Mouse (Mus musculus): Measurements from ENCODE around the gene Sept1. TPM values are rescaled to one million over a fixed set of nuclear protein-coding genes. Genes with fewer than 3 reads are reported as not detected.
A peak's percentile ranks its signal among the peaks of the same experiment; 100 is the strongest.

Sept1 gene
- polyA plus RNA-seq, 1 experiment from 2014 or later = 7.2 TPM

DNA sequence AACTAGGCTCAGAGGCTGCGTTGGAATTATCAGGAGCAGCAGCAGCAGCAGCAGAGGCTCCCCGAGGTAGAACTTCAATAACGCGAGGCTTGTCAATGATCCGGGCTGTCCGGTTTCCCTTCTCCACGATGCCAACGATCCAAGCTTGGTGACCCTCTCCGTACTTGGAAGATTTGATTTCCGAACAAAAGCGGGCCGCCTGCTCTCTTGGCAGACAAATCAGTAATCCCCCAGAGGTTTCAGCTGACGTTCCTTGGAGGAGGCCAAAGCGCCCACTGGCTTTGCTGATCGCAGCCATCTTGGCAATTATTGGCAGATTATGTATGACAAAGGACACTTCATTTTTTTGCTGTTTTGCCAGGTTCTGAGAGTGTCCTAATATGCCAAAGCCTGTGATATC, 39.6 kb upstream of the Sept1 start:
- no peak overlapping the region for H3K9ac ChIP-seq (replicated peaks; ENCODE audit: low read depth, low read length)
- 91% methylated on average over 15 of the region's 15 CpGs for WGBS

DNA sequence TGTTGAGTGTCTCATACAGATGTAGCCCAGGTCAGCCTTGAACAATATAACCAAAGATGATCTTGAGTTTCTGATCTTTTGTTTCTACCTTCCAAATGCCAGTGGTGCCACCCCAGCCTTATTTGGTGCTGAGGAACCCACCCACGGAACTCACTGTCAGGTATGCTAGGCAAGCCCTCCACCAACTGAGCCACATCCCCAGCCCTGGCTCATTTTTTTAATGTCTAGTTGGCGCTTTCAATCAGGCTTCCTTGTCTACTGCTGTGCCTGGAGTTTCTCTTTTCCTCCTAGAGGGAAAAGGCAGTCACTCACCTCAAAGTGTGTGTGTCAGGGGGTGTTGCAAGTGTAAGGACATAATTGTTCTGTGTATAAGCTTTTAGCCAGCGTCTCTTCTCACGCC, 38.2 kb upstream of the Sept1 start:
- 0 out of 2 replicates have a peak, but pooled peaks cover 3% of the 10 kb centered on the region for H3K9me3 ChIP-seq (ENCODE audit: control insufficient read depth, low read length)
- H3K27ac ChIP-seq (ENCODE audit: low read depth, low read length) = no peak overlapping the region
- H3K9ac ChIP-seq (replicated peaks; ENCODE audit: low read depth, low read length) = no peak overlapping the region
- ATAC-seq (ENCODE audit: low read depth) = no peak
- peaks cover 12% of the 10 kb centered on the region for H3K4me1 ChIP-seq (ENCODE audit: control insufficient read depth, insufficient read depth, low read length)
- H3K4me3 ChIP-seq (ENCODE audit: low read depth, low read length) = no peak overlapping the region
- no peaks in the 10 kb centered on the region for H3K36me3 ChIP-seq (ENCODE audit: control insufficient read depth, insufficient read depth, low read length)
- 93% methylated on average over 4 of the region's 4 CpGs for WGBS
- no peak overlapping the region for H3K4me2 ChIP-seq (ENCODE audit: low read depth, low read length)
- no peaks in the 10 kb centered on the region for H3K27me3 ChIP-seq (ENCODE audit: control insufficient read depth, insufficient read depth, low read length)

More for the DNA sequence above, 39.6 kb upstream of the Sept1 start:
- H3K4me3 ChIP-seq (ENCODE audit: low read depth, low read length) = peak overlapping the region; percentile 88; the same call in 1 of the 2 replicates
- no peaks in the 10 kb centered on the region for H3K27me3 ChIP-seq (ENCODE audit: control insufficient read depth, insufficient read depth, low read length)
- ATAC-seq (ENCODE audit: low read depth) = no peak
- H3K9me3 ChIP-seq (ENCODE audit: control insufficient read depth, low read length) = 0 out of 2 replicates have a peak, but pooled peaks cover 3% of the 10 kb centered on the region
- peak overlapping the region; percentile 88; the same call in 1 of the 2 replicates for H3K4me2 ChIP-seq (ENCODE audit: low read depth, low read length)
- peaks cover 12% of the 10 kb centered on the region for H3K4me1 ChIP-seq (ENCODE audit: control insufficient read depth, insufficient read depth, low read length)
- no peak overlapping the region for H3K27ac ChIP-seq (ENCODE audit: low read depth, low read length)
- H3K36me3 ChIP-seq (ENCODE audit: control insufficient read depth, insufficient read depth, low read length) = no peaks in the 10 kb centered on the region

DNA sequence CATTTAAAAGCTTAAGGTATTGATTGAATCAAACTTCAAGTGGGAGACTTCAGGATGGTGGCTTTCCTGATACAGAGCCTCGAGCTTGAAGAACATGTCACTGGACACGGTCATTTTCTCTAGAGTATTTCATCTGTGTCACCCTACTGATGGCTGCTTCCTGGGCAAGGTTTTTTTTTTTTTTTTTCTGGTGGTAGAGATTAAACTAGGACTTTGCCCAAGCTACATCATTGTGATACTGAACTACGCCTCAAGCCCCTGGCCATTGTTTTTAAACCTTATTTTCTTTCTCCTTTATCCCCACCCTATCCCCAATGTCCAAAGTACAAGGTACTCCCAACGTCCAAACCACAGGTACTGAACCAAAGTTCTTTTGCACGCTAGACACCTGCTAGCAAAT, 37.7 kb upstream of the Sept1 start:
- Histone ChIP-seq H3K4me3 (ENCODE audit: low read depth, low read length) (no peak overlapping the region), H3K4me1 (ENCODE audit: control insufficient read depth, insufficient read depth, low read length) (peaks cover 12% of the 10 kb centered on the region), H3K9me3 (ENCODE audit: control insufficient read depth, low read length) (0 out of 2 replicates have a peak, but pooled peaks cover 3% of the 10 kb centered on the region), H3K9ac (replicated peaks; ENCODE audit: low read depth, low read length) (no peak overlapping the region), H3K27ac (ENCODE audit: low read depth, low read length) (no peak overlapping the region), H3K4me2 (ENCODE audit: low read depth, low read length) (no peak overlapping the region), H3K36me3 (ENCODE audit: control insufficient read depth, insufficient read depth, low read length) (no peaks in the 10 kb centered on the region), H3K27me3 (ENCODE audit: control insufficient read depth, insufficient read depth, low read length) (no peaks in the 10 kb centered on the region)
- ATAC-seq (ENCODE audit: low read depth) = no peak
- 95% methylated on average over 5 of the region's 5 CpGs for WGBS

DNA sequence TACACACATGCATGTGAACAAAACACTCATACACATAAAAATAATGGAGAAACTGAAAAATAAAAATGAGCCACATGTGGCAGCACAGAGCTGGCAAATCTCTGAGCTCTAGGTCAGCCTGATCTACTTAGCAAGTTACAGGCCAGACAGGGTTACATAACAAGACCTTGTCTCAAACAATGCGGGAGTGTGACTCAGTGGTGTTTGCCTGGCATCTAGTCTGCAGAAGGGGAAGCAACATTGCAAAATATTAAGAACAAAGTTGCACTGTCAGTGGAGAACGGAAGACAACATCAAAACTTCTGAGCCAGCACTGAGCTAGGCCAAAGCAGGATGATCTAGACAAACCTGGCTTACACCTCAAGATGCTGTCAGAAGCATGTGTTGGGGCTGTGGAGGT, 37.3 kb upstream of the Sept1 start:
- no peak overlapping the region for H3K27ac ChIP-seq (ENCODE audit: low read depth, low read length)
- peaks cover 12% of the 10 kb centered on the region for H3K4me1 ChIP-seq (ENCODE audit: control insufficient read depth, insufficient read depth, low read length)
- no peak overlapping the region for H3K4me2 ChIP-seq (ENCODE audit: low read depth, low read length)
- H3K4me3 ChIP-seq (ENCODE audit: low read depth, low read length) = no peak overlapping the region
- WGBS = 89% methylated on average over 2 of the region's 2 CpGs
- H3K9me3 ChIP-seq (ENCODE audit: control insufficient read depth, low read length) = 0 out of 2 replicates have a peak, but pooled peaks cover 3% of the 10 kb centered on the region
- no peaks in the 10 kb centered on the region for H3K36me3 ChIP-seq (ENCODE audit: control insufficient read depth, insufficient read depth, low read length)
- no peaks in the 10 kb centered on the region for H3K27me3 ChIP-seq (ENCODE audit: control insufficient read depth, insufficient read depth, low read length)
- no peak for ATAC-seq (ENCODE audit: low read depth)
- no peak overlapping the region for H3K9ac ChIP-seq (replicated peaks; ENCODE audit: low read depth, low read length)

DNA sequence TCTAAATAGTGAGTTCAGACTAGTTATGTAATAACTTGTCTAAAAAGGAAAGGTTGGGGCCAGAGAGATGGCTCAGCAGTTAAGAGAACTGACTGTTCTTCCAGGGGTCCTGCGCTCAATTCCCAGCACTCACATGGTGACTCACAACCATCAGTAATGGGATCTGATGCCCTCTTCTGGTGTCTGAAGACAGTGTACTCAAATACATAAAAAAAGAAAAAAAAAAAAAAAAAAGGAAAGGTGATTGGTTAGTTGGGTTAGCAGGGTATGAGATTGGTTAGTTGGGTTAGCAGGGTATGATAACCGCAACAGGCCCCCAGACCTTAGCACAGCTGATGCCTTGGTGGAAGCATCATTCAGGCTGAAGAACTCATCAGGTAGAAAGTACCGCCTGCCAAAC, 30.6 kb upstream of the Sept1 start:
- 96% methylated on average over 3 of the region's 3 CpGs for WGBS
- Histone ChIP-seq H3K4me1 (ENCODE audit: control insufficient read depth, insufficient read depth, low read length) (peaks cover 6% of the 10 kb centered on the region; the same call in 1 of the 2 replicates), H3K9ac (replicated peaks; ENCODE audit: low read depth, low read length) (no peak overlapping the region), H3K4me2 (ENCODE audit: low read depth, low read length) (no peak overlapping the region), H3K9me3 (ENCODE audit: control insufficient read depth, low read length) (0 out of 2 replicates have a peak, but pooled peaks cover 3% of the 10 kb centered on the region), H3K36me3 (ENCODE audit: control insufficient read depth, insufficient read depth, low read length) (no peaks in the 10 kb centered on the region), H3K27ac (ENCODE audit: low read depth, low read length) (no peak overlapping the region), H3K4me3 (ENCODE audit: low read depth, low read length) (no peak overlapping the region), H3K27me3 (ENCODE audit: control insufficient read depth, insufficient read depth, low read length) (no peaks in the 10 kb centered on the region)
- no peak for ATAC-seq (ENCODE audit: low read depth)

DNA sequence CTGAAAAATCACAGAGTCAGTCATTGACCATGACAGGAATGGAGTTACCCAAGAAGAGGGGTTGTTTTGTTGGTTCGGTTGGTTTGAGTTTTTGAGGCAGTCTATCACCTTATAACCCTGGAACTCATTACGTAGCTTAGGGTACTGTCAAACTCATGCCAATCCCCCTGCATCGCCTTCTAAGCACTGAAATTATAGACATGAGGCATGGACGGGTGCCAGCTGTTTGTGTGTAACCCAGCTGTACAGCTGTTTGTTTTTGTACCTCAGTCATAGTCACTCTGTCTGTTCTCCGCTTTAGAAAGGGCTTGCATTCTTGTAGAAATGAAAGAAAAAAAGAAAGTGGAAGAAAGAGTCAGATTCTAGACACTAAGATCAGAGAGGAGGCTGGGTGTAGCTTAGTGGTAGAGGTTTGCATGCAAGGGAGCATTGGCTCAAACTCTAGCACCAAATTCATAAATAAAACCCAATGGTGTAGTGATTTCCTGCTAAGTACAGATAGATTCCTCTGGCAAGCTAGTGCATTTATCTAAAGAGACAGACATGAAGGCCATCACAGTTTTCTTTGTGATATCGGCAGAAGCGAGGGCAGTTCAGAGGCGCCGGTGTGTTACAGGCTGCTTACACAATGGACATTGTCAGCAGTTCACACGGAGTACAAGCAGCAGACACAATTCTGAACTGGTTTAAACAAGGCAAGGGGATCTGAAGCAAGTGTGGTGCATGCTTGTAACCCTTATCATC, 29.5 kb upstream of the Sept1 start:
- WGBS = 86% methylated on average over 10 of the region's 10 CpGs
- no peak overlapping the region for H3K4me3 ChIP-seq (ENCODE audit: low read depth, low read length)
- peaks cover 6% of the 10 kb centered on the region; the same call in 1 of the 2 replicates for H3K4me1 ChIP-seq (ENCODE audit: control insufficient read depth, insufficient read depth, low read length)
- H3K27me3 ChIP-seq (ENCODE audit: control insufficient read depth, insufficient read depth, low read length) = no peaks in the 10 kb centered on the region
- H3K4me2 ChIP-seq (ENCODE audit: low read depth, low read length) = no peak overlapping the region
- no peaks in the 10 kb centered on the region for H3K9me3 ChIP-seq (ENCODE audit: control insufficient read depth, low read length)
- H3K9ac ChIP-seq (replicated peaks; ENCODE audit: low read depth, low read length) = no peak overlapping the region
- H3K36me3 ChIP-seq (ENCODE audit: control insufficient read depth, insufficient read depth, low read length) = no peaks in the 10 kb centered on the region
- no peak overlapping the region for H3K27ac ChIP-seq (ENCODE audit: low read depth, low read length)
- no peak for ATAC-seq (ENCODE audit: low read depth)

DNA sequence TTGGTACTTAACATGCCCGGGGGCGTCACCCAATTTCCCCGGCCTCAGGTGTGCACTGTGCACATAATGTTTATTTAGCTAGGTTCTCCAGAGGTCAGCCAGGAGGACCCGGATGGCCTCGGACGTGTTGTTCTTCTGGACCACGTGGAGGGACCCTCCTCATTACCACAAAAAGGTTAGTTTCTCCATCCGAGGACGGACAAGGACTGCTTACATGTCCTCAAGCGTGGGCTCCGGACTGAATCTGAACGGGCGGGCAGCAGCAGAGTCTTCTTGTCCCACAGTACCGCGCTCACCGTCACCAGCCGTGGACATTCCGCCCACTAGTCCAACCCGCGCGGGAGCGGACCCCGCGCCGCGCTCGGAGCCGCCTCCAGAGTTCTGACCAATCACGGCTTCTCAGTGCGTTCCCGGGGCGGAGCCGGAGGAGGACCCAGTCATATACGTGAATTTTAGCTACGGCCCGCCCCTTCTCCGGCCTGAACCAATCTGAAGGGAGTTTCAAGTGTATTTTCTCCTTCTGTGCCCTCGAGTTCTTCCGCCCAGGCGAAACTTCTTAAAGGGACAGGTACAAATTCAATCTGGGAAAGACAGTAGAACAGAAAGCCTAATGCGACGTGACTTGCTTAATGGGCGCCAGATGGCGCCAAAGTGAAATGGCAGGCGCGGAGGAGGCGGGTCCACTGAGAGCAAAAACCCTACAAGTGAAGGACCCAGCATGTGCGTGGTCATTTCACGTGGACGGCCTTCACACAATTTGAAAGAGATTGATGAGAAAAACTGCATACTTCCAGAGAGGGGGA, 27.6 kb upstream of the Sept1 start, which contains the start of gene Dctpp1:
TSS of gene Dctpp1 (minus strand) at position 401 of the 803 bp plus-strand sequence.
- Histone ChIP-seq H3K9ac (replicated peaks; ENCODE audit: low read depth, low read length) (peak within 1 kb of the TSS; percentile 60), H3K4me2 (ENCODE audit: low read depth, low read length) (peak within 1 kb of the TSS; percentile 70), H3K9me3 (ENCODE audit: control insufficient read depth, low read length) (no peaks in the 10 kb centered on the region), H3K36me3 (ENCODE audit: control insufficient read depth, insufficient read depth, low read length) (no peaks in the 10 kb centered on the region), H3K4me3 (ENCODE audit: low read depth, low read length) (peak within 1 kb of the TSS; percentile 63), H3K27ac (ENCODE audit: low read depth, low read length) (no peak within 1 kb of the TSS), H3K27me3 (ENCODE audit: control insufficient read depth, insufficient read depth, low read length) (no peaks in the 10 kb centered on the region), H3K4me1 (ENCODE audit: control insufficient read depth, insufficient read depth, low read length) (peaks cover 6% of the 10 kb centered on the region; the same call in 1 of the 2 replicates)
- peak; percentile 98 for ATAC-seq (ENCODE audit: low read depth)
- under 1% methylated on average over 50 of the region's 50 CpGs for WGBS

DNA sequence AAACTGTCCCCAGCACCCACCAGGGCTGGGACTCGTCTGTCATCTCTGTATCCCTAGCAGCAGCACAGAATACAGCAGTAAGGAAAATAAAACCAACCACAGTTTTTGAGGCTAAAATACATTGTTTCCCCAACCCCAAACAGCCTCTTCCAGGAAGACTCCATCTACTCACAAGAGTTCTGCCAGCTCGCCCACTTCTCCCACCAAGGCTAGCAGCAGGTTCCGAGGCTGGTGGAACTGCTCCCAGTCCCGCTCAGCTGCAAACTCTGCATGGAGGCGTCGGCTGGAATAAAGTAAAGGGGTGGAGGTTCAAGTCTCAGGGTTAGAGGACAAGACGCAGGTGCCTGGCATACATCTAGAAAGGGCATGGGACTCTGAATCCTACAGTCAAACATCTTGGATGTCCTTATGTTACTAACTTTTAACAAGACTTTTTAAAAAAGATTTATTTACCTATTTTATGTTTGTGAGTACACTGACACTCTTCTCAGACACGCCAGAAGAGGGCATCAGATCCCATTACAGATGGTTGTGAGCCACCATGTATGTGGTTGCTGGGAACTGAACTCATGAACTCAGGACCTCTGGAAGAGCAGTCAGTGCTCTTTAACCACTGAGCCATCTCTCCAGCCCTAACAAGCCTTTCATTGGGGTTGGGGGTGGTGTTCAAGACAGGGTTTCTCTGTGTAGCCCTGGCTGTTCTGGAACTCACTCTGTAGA, 26.4 kb upstream of the Sept1 start:
- Histone ChIP-seq H3K36me3 (ENCODE audit: control insufficient read depth, insufficient read depth, low read length) (no peaks in the 10 kb centered on the region), H3K9ac (replicated peaks; ENCODE audit: low read depth, low read length) (no peak overlapping the region), H3K4me1 (ENCODE audit: control insufficient read depth, insufficient read depth, low read length) (peaks cover 13% of the 10 kb centered on the region; the same call in 1 of the 2 replicates), H3K9me3 (ENCODE audit: control insufficient read depth, low read length) (no peaks in the 10 kb centered on the region), H3K27ac (ENCODE audit: low read depth, low read length) (no peak overlapping the region), H3K4me3 (ENCODE audit: low read depth, low read length) (no peak overlapping the region), H3K4me2 (ENCODE audit: low read depth, low read length) (peak overlapping the region; percentile 70), H3K27me3 (ENCODE audit: control insufficient read depth, insufficient read depth, low read length) (no peaks in the 10 kb centered on the region)
- 75% methylated on average over 8 of the region's 8 CpGs for WGBS
- ATAC-seq (ENCODE audit: low read depth) = no peak

Data from neural tube, embryonic 14.5 days (tissue).